Mouse (Mus musculus) kidney, adult 11 months (tissue): Measurements from ENCODE around the gene Syna.

Source experiments
- DNase-seq: peaks from one replicate; pipeline ENCODE4 v3.0.0; 2022

Gene Syna

DNA sequence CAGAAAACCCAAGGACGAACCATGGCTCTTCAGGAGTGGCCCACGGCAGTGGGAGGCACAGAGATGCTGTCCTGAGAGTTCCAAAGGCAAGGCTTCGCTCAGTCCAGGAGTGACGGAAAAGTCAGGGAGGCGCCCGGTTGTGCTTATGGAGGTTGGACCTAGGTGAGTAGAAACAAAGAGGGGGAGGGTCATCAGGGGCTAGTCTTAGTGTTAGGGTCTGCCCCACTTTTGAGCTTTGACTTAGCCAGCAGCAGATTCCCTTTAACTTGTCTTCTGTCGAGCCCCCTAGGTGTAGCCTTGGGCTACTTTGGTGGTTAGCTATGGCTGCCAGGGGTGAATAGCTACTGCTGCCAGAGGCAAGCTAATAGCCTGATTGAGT, at the start of gene Syna:
TSS of gene Syna (minus strand) at position 101 of the 379 bp plus-strand sequence.
- DNase-seq: no peak

DNA sequence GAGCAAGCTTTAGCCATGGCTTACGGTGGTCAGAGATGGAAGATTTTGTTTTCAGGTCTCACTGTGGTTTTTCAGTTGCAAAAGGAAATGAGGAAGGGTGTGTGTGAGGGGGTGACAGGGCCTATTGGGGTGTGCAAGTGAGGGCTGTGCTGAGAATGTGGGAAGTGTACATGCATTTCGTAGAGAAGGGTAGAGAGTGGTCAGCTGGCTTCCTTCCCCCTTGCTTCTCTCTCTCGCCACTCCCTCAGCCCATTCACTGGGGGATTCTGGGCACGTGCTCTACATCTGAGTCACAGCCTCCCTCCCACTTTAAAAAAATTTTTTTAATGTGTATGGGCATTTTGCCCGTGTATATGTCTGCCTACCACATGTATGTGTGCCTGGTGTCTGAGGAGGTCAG, 47.1 kb upstream of the Syna start:
- no peak for DNase-seq

GRCm38 (mm10) chr5:134606314-134606713, 46.3 kb upstream of the Syna start:
- no peak for DNase-seq

DNA sequence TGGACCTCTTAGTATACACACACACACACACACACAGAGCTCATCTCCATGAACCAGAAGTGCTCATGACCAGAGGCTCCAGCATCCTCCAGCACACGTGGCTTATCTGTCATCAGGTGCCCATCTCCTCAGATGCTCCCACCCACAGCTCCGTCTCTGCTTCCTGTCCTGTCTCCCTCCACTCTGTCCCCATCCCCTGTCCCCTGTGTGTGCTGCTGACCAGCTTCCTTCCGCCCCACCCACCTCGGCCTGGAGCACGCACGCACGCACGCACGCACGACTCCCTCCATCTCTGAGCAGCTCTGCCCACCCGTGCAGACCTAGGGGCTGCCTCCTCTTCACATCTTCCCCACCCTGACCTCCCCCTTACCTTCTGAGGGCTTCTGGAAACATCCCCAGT, 44.4 kb upstream of the Syna start:
- DNase-seq: no peak

GRCm38 (mm10) chr5:134597711-134598110, 37.7 kb upstream of the Syna start:
- DNase-seq: no peak

DNA sequence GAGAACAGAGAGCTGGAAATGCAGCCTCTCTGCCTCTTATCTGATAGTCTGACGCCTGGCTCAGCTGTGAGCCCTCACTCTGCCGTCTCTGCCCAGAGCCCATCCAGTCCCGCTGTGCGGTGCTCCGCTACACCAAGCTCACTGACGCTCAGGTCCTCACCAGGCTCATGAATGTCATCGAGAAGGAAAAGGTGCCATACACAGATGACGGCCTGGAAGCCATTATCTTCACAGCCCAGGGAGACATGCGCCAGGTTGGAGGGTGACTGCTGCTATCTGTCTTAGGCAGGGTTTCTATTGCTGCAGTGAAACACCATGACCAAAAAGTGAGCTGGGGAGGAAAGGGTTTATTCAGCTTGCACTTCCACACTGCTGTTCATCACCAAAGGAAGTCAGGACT, 33.1 kb upstream of the Syna start:
- DNase-seq: no peak

DNA sequence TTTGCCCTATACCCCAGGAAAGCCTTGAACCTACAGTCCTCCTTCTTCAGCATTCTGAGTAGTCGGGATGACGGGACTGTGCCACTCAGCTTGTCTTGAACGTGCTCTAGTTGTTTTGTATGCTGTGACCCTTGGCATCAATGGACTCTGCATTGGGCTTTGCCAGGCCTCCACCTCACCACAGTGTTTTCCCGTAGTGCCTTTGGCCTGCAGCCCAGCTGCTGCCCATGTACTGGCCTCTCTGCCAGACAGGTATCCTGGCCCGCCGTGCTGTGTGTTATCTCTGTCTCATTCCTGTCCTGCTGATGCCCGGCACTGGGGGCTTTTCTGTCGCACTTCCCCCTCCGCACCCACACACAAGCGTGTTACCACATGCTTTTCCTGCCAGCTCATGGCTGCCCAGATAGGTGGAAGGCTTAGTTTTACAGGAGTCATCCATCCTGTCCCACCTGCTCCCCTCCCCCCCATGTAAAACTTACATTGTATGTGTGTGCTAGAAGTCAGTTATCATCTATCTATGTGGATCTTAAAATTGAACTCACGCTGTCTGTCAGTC, 32.1 kb upstream of the Syna start:
- peak; percentile 56 for DNase-seq

GRCm38 (mm10) chr5:134589900-134590299, 29.9 kb upstream of the Syna start:
- no peak for DNase-seq

GRCm38 (mm10) chr5:134584798-134585197, 24.8 kb upstream of the Syna start:
- no peak for DNase-seq

DNA sequence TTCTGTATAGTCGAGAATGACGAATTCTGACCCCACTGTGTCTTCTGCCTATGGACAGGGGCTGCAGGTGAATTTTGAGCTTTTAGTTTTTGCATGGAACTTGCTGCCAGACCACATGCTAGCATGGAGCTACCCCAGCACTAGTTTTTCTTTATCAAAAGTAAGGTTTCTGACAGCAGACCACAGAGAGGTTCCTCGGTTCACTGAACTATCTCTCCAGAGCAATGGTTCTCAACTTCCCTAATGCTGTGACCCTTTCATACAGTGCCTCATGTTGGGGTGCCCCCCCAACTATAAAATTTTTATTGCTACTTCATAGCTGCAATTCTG, 23.9 kb upstream of the Syna start:
- DNase-seq: no peak

DNA sequence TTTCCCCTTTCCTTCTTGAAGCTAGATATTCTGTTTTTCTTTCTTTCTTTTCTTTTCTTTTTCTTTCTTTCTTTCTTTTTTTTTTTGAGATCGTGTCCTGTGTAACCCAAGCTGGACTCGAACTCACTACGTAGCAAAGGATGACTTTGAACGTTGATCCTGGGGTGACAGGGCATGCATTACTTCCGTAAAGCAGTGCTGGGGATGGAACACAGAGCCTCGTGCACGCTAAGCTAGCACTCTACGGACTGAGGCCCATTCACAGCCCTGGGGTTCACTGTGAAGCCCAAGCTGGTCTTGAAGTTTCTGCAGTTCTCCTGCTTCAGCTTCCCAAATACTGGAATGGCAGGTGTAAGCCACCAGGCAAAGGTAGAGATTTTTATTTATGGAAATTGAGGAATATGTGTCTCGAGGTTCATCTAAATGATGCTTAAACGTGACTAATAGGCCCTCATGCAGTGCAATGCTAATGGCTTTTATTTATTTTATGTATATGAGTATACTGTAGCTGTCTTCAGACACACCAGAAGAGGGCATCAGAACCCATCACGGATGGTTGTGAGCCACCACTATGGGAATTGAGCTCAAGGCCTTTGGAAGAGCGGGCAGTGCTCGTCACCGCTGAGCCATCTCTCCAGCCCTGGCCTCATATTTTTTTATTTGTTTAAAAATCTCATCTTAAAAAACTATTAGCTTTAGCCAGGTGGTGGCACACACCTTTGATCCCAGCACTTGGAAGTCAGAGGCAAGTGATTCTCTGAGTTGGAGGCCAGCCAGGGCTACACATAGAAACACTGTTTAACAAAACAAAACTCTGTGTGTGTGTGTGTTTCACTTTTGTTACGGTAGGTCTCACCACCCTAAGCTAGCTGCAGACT, 23.3 kb upstream of the Syna start:
- DNase-seq: no peak

GRCm38 (mm10) chr5:134582221-134582907, 22.4 kb upstream of the Syna start:
- peak; percentile 94 for DNase-seq

DNA sequence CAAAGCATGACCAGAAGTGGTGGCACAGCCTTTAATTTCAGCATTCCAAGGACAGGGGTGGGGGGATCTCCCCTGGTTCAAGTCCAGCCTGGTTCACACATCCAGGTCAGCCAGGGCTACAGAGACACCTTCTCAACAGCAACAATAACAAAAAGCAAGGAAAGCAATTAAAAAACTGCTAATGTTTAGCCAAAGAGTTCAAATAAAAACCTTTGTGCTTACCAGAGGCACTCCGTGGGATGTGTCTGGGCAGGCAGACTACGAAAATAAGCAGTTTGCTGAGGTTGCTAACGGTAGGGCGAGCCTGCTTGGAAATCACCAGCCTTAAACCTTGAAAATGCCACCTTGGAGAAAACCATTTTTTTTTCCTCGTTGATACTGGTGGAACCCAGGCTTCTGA, 21.2 kb upstream of the Syna start, which contains the start of gene Rfc2:
TSS of gene Rfc2 (plus strand) at position 221 of the 400 bp plus-strand sequence.
- peak; percentile 60 for DNase-seq

GRCm38 (mm10) chr5:134579135-134579534, 19.2 kb upstream of the Syna start:
- no peak for DNase-seq

DNA sequence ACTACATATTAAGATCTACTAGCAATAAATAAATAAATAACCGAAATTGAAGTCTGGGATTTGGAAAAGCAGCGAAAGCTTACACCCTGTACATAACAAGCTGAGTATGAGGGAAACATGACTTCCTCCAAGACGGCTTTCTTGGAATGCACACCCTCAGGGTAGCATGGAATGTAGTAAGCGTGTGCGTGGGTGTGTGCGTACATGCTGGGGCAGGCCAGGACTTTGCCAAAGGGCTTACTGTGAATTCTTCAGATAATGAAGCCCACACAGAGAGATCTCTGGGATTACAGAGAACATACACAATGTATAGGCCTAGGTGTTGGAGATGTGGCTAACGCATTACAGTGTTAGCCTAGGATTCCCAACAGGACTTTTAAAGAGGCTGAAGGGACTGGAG, 17.6 kb upstream of the Syna start:
- DNase-seq: no peak

DNA sequence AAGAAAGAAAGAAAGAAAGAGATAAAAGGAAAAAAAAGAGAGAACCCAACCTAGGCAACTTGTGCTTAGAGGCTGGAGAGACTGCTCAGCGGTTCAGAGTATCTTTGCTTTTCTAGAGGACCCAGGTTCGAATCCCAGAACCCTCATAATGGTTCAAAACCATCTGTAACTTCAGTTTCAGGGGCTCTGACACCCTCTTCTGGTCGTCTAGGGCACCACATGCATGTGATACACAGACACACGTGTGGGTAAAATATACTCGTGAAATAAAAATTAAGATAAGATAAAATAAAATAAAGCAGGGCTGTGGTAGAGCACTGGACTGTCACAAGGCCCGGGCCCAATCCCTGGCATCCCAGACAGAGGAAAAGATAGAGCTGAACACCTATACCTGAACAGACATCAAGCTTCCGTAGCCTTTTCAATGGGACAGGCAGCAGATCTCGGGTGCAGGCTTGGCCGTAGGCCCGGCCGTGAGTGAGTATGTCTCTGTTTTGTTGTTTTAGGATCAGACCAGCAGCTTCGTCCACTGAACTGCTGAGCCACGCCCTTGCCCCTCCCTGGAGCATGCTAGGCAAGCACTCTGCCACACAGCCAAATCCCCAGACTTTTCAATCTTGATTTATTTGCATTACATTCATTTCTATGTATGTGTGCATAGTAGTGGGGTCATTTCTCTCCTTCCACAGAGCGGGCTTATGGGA, 16.7 kb upstream of the Syna start:
- DNase-seq: no peak

GRCm38 (mm10) chr5:134575833-134576232, 15.9 kb upstream of the Syna start:
- DNase-seq: no peak

- peak; percentile 45 for DNase-seq
Observed at GRCm38 (mm10) chr5:134572508-134573214, 12.7 kb upstream of the Syna start.

DNA sequence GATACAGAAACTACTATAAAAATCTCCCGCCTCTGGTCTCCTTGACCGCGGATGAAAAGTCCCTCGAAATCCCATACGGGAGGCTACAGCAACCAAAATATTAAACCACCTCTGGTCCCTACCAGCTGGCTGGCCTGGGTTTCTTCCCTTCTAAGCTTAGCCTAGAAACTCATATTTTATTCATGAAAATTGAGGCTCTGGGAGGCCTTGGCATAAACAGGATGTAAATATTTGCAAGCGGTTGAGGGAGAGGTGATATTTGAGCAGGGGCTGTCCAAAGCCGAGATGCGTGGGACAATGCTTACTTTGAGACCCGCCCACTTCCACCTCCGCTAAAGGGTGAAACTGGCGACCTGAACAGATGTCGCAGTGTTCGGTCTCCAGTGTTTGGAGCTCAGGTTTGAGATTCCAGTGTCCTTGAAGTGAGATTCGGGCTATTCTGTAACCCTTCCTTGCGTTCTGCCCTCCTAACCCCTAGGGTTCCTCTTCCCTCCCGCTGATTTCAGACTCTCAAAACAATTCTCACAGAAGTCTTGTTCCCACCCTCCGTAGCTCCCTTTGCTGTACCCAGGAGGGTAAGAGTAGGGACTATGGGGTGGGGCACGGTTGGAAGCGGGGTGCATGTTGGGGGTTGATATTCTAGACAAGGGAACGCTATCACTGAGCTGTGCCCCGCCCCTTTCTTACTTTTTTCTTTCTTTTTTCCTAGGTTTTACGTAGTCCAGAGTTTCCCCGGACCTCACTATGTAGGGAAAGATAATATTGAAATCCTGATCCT, 11.9 kb upstream of the Syna start:
- DNase-seq: peak; percentile 81

DNA sequence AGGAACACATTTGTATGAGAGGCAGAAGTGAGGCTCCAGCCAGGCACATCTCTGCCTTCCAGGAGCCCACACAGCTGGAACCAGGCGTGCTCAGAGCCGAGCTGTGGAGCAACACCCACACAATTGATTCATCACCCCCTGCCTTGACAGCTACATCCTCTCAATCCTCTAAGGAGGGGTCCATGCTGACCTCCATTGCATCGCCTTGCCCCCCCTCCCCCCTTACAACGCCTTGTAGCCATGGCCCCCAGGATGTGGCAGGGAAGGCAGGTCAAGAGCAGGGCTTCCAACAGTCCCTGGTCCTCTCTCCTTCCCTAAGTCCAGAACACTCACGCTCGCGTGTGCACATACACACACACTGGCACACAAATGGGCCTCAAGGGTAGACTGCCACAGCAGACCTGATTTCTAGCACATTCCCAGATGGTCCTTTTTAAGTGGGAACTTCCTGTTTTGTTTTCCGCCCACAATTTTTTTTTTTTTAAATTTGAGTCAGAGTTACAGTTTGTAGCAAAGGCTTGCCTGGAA, 9.1 kb upstream of the Syna start:
- DNase-seq: peak; percentile 28

- no peak for DNase-seq
Observed at GRCm38 (mm10) chr5:134568030-134568429, 8.1 kb upstream of the Syna start.

DNA sequence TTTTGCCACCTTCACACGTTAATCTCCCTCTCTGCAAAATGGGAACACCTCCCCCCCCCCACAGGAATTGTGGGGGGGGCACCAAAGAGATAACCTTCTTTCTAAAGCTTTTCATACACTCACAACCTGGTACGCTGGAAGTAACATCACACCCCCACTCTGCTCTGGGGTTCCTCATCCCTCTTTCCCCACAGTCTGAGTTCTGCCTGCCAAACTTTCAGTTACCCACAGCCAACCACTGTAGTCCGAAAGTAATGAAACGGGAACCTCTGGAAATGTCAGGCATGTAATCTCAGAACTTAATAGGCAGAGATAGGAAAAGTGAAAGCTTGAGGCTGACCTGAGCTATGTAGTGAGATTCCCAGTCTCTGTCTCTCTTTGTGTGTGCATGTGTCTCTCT, 7.5 kb upstream of the Syna start:
- no peak for DNase-seq
